Mouse (Mus musculus): Measurements from ENCODE around the gene Olfr295.

Olfr295 gene

DNA sequence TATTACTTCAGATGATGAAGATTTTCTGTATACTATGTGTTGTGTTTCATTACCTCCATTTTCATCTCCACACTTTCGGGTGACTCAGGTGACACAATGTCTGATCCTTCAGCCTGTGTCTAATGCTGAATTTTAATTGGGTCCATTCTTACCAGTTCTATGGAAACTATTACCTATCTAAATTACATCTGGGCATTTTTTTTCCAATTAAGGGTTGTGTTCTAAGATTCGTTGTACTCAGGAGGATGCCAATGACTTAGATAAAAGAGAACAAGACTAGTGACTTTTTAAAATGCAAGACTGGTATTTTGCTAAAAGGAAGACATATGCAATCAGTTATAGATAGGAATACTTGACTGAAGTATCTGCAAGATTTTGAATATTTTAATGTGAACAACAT, at the start of gene Olfr295:
Olfr295 (plus strand) TSS at position 301 of the 400 bp plus-strand sequence.
- no peak for DNase-seq (ENCODE audit: low spot score)

DNA sequence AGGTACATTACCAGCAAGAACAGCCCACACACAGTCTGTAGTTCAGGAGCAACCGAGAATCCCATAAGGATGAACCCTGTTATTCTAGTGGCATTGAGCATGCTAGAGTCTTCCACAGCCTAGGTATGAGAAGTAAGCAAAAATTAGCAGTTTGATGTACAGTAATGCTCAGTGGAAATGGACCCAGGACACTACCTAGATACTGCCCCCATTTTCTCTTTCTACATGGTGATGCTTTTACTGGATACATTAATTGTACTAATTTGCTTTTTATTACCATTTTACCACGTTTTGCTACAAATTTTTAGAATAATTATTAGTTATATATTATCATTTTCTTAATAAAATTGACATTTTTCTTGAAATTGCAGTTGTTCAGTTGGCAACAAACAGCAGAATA, 32.9 kb downstream of the Olfr295 start, which contains the start of gene Olfr294:
Olfr294 (minus strand) TSS at position 101 of the 400 bp plus-strand sequence.
- no peak for DNase-seq (ENCODE audit: low spot score)
